Mouse (Mus musculus): ENCODE data around the gene Twsg1. TPM values are rescaled to one million over a fixed set of nuclear protein-coding genes. Genes with fewer than 3 reads are reported as not detected.
"Not testable (repeated sequence)": the region's sequence is repeated elsewhere in the genome, so short reads cannot be mapped to it uniquely, and the experiment has no call there.

The Twsg1 gene
- polyA plus RNA-seq (2015; fragmentation: Nextera tagmentation; extraction: Ambion mirVana): 63.5 and 66.8 TPM in 2 replicates

- Histone ChIP-seq H3K4me2 (replicated peaks; ENCODE audit: low read depth) (peak within 1 kb of the TSS; percentile 63), H3K9me3 (ENCODE audit: control insufficient read depth, low read length) (no peaks in the 10 kb centered on the region), H3K27me3 (ENCODE audit: control insufficient read depth, insufficient read depth, low read length) (no peaks in the 10 kb centered on the region), H3K27ac (replicated peaks) (peak within 1 kb of the TSS; percentile 95), H3K9ac (ENCODE audit: low read length) (peak within 1 kb of the TSS; percentile 95), H3K4me1 (replicated peaks; ENCODE audit: control insufficient read depth, insufficient read depth) (no peaks in the 10 kb centered on the region), H3K4me3 (ENCODE audit: low read depth, low read length) (peak within 1 kb of the TSS; percentile 98), H3K36me3 (ENCODE audit: control insufficient read depth, insufficient read depth, low read length) (no peaks in the 10 kb centered on the region)
- under 1% methylated on average over 75 of the region's 87 CpGs for WGBS
- DNase-seq (ENCODE audit: low spot score) (peak; percentile 97), ATAC-seq (ENCODE audit: low FRiP score, low TSS enrichment) (peak; percentile 98)
- TF ChIP-seq CTCF (IDR thresholded peaks at IDR 0.05; ENCODE audit: low read depth): peak; percentile 83
- TF ChIP-seq EP300 (optimal IDR thresholded peaks at IDR 0.05): no peak
These were observed at the start of gene Twsg1 for GRCm38 (mm10) chr17:65950622-65951404. Gene Twsg1 (minus strand): TSS chr17:65951226.

DNA sequence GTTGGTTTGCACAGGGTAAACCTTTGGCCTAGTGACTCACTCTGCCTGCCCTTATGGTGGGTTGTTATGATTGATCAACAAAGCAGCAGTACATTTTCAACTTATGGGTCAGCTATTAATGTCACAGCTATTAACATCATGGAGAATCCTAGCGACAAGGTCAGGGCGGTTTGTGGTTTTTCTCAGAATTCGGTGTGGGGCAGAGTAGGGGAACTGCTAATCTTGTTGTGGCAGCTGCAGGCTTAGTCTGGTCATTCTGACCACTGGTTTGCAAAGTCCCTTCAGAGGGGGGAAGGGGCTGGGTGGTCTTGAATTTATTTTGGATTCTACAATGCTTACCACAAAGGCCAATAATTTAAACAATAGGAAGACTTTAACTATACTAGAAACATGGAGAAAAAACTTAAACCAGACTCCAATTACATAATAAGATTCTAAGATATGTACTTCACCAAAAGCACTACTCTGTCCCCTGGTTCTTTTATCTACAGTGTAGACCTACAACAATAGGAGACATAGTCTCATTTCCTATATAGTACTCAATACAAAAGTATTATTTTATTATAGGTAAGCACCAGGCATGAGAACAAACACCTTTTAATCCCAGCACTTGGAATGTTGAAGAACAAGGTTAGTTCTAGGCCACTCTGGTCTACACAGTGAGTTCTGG lies 37.3 kb upstream of the Twsg1 start:
- Histone ChIP-seq H3K27ac (replicated peaks) (no peak overlapping the region), H3K4me3 (ENCODE audit: low read depth, low read length) (no peak overlapping the region), H3K9me3 (ENCODE audit: control insufficient read depth, low read length) (no peaks in the 10 kb centered on the region), H3K4me2 (replicated peaks; ENCODE audit: low read depth) (no peak overlapping the region), H3K4me1 (replicated peaks; ENCODE audit: control insufficient read depth, insufficient read depth) (no peaks in the 10 kb centered on the region), H3K36me3 (ENCODE audit: control insufficient read depth, insufficient read depth, low read length) (0 out of 2 replicates have a peak, but pooled peaks cover 2% of the 10 kb centered on the region), H3K27me3 (ENCODE audit: control insufficient read depth, insufficient read depth, low read length) (no peaks in the 10 kb centered on the region), H3K9ac (ENCODE audit: low read length) (no peak overlapping the region)
- no peak for ATAC-seq (ENCODE audit: low FRiP score, low TSS enrichment)
- no peak for DNase-seq (ENCODE audit: low spot score)
- WGBS: 79% methylated on average over 3 of the region's 3 CpGs
- no peak for TF ChIP-seq EP300 (optimal IDR thresholded peaks at IDR 0.05)
- TF ChIP-seq CTCF (IDR thresholded peaks at IDR 0.05; ENCODE audit: low read depth): no peak

GRCm38 (mm10) chr17:65976720-65977119 lies 25.7 kb upstream of the Twsg1 start:
- H3K27ac ChIP-seq (replicated peaks); H3K4me1 ChIP-seq (replicated peaks; ENCODE audit: control insufficient read depth, insufficient read depth); H3K9ac ChIP-seq (ENCODE audit: low read length); DNase-seq (ENCODE audit: low spot score); H3K4me3 ChIP-seq (ENCODE audit: low read depth, low read length); H3K36me3 ChIP-seq (ENCODE audit: control insufficient read depth, insufficient read depth, low read length); H3K4me2 ChIP-seq (replicated peaks; ENCODE audit: low read depth); ATAC-seq (ENCODE audit: low FRiP score, low TSS enrichment); H3K27me3 ChIP-seq (ENCODE audit: control insufficient read depth, insufficient read depth, low read length); H3K9me3 ChIP-seq (ENCODE audit: control insufficient read depth, low read length): not testable (repeated sequence)

DNA sequence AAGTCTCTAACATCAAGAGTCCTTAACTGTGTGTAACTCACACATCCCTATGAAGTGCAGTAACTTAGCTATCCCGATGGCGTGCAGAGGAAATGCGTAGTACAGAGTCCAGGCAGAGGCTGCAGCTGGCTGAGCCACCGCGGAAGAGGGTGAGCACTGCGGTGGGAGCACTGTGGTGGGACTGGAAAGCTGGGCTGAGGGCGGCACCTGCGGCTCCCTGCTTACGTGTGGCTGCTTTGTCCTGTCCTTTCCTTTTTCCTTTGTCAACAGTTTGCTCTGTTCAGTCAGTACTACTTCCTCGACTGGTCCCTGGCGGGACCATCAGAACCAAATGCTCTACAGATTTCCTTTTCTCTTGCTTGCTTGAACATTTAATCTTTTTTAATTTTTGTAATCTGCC lies 16.7 kb upstream of the Twsg1 start:
- TF ChIP-seq CTCF (IDR thresholded peaks at IDR 0.05; ENCODE audit: low read depth): no peak
- no peak for TF ChIP-seq EP300 (optimal IDR thresholded peaks at IDR 0.05)
- WGBS: 65% methylated on average over 11 of the region's 11 CpGs
- no peak overlapping the region for H3K4me3 ChIP-seq (ENCODE audit: low read depth, low read length)
- ATAC-seq (ENCODE audit: low FRiP score, low TSS enrichment): no peak
- no peak for DNase-seq (ENCODE audit: low spot score)
- H3K9ac ChIP-seq (ENCODE audit: low read length): no peak overlapping the region
- H3K36me3 ChIP-seq (ENCODE audit: control insufficient read depth, insufficient read depth, low read length): no peaks in the 10 kb centered on the region
- no peak overlapping the region for H3K27ac ChIP-seq (replicated peaks)
- no peak overlapping the region for H3K4me2 ChIP-seq (replicated peaks; ENCODE audit: low read depth)
- no peaks in the 10 kb centered on the region for H3K9me3 ChIP-seq (ENCODE audit: control insufficient read depth, low read length)
- no peaks in the 10 kb centered on the region for H3K4me1 ChIP-seq (replicated peaks; ENCODE audit: control insufficient read depth, insufficient read depth)
- no peaks in the 10 kb centered on the region for H3K27me3 ChIP-seq (ENCODE audit: control insufficient read depth, insufficient read depth, low read length)

- H3K4me2 ChIP-seq (replicated peaks; ENCODE audit: low read depth): no peak overlapping the region
- no peak overlapping the region for H3K9ac ChIP-seq (ENCODE audit: low read length)
- TF ChIP-seq EP300 (optimal IDR thresholded peaks at IDR 0.05) (no peak), CTCF (IDR thresholded peaks at IDR 0.05; ENCODE audit: low read depth) (peak; percentile 32)
- 94% methylated on average over 2 of the region's 2 CpGs for WGBS
- H3K4me3 ChIP-seq (ENCODE audit: low read depth, low read length): no peak overlapping the region
- DNase-seq (ENCODE audit: low spot score) (no peak), ATAC-seq (ENCODE audit: low FRiP score, low TSS enrichment) (no peak)
- no peaks in the 10 kb centered on the region for H3K36me3 ChIP-seq (ENCODE audit: control insufficient read depth, insufficient read depth, low read length)
- no peak overlapping the region for H3K27ac ChIP-seq (replicated peaks)
- no peaks in the 10 kb centered on the region for H3K27me3 ChIP-seq (ENCODE audit: control insufficient read depth, insufficient read depth, low read length)
- H3K4me1 ChIP-seq (replicated peaks; ENCODE audit: control insufficient read depth, insufficient read depth): no peaks in the 10 kb centered on the region; the same call in 1 of the 2 replicates
- H3K9me3 ChIP-seq (ENCODE audit: control insufficient read depth, low read length): no peaks in the 10 kb centered on the region
These were observed 11.2 kb upstream of the Twsg1 start for GRCm38 (mm10) chr17:65962263-65962662.

DNA sequence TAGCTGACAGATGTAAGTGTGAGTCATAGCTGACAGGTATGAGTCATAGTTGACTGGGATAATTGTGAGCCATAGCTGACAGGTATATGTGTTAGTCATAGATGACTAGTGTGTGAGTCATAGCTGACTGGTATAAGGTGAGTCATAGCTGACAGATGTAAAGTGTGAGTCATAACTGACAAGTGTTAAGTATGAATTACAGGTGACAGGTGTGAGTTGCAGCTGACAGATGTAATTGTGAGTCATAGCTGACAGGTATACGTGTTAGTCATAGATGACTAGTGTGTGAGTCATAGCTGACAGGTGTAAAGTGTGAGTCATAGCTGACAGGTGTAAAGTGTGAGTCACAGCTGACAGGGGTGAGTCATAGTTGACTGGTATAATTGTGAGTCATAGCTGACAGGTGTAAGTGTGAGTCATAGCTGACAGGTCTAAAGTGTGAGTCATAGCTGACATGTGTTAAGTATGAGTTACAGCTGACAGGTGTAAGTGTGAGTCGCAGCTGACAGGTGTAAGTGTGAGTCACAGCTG lies 10.6 kb upstream of the Twsg1 start:
- 60% methylated on average over 2 of the region's 2 CpGs for WGBS
- peak; percentile 65 for DNase-seq (ENCODE audit: low spot score)

More for the DNA sequence above, 10.6 kb upstream of the Twsg1 start:
- no peak for TF ChIP-seq EP300 (optimal IDR thresholded peaks at IDR 0.05)
- TF ChIP-seq CTCF (IDR thresholded peaks at IDR 0.05; ENCODE audit: low read depth): no peak
- H3K36me3 ChIP-seq (ENCODE audit: control insufficient read depth, insufficient read depth, low read length): no peaks in the 10 kb centered on the region
- no peak overlapping the region for H3K9ac ChIP-seq (ENCODE audit: low read length)
- no peaks in the 10 kb centered on the region for H3K27me3 ChIP-seq (ENCODE audit: control insufficient read depth, insufficient read depth, low read length)
- H3K4me3 ChIP-seq (ENCODE audit: low read depth, low read length): no peak overlapping the region
- no peaks in the 10 kb centered on the region for H3K9me3 ChIP-seq (ENCODE audit: control insufficient read depth, low read length)
- no peaks in the 10 kb centered on the region; the same call in 1 of the 2 replicates for H3K4me1 ChIP-seq (replicated peaks; ENCODE audit: control insufficient read depth, insufficient read depth)
- no peak overlapping the region for H3K4me2 ChIP-seq (replicated peaks; ENCODE audit: low read depth)
- no peak overlapping the region for H3K27ac ChIP-seq (replicated peaks)
- ATAC-seq (ENCODE audit: low FRiP score, low TSS enrichment): peak; percentile 91
